Mouse (Mus musculus): ENCODE data around the gene Mpv17l2. TPM values are rescaled to one million over a fixed set of nuclear protein-coding genes. Genes with fewer than 3 reads are reported as not detected.

Gene Mpv17l2
- polyA plus RNA-seq, 1 experiment from 2014 or later, result 25.8 TPM

DNA sequence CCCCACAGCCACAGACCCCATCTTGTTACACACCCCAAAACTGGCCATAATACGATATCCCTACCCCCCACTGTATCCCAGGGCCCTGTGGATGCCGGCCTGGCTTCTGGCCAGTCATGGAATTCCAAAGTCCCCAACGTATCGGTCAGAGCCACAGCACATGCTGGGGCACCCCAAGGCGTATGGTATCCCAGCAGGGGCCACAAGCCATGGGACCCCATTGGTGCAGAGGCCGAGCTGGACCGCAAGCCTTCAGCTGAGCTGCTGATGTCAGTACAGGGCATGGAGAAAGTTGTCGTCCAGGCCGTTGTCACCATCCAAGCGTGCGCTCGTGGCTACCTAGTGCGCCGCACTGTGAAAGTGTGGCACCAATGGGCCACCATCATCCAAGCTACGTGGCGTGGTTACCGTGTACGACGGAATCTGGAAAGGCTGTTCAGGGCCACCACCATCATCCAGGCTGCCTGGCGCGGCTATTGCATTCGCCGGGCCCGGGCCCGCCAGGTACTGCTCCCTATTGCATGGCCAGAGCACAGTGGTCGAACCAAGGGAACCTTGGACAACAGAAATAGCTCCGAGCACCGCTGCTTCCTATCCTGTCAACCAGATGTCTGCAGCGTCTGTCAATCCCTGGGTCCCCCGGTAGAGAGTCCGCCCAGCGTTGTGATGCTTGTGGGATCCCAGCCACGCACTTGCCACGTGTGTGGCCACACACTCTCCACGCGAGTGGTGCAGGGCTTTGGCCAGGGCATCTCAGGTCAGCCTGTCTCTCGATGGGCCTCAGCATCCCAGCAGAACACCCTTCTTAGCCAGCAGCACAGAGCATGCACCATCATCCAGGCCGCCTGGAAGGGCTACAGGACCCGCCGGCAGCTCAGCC lies 44.0 kb downstream of the Mpv17l2 start:
- no peak for DNase-seq (ENCODE audit: low spot score)
- ATAC-seq (replicated peaks; ENCODE audit: insufficient number of reproducible peaks, low FRiP score, low TSS enrichment, low read depth), result no peak
- no peak overlapping the region; the same call in 1 of the 2 replicates for H3K4me2 ChIP-seq (ENCODE audit: low read depth, low read length)

GRCm38 (mm10) chr8:70715086-70715485 lies 45.7 kb downstream of the Mpv17l2 start:
- Histone ChIP-seq H3K27me3 (ENCODE audit: control insufficient read depth, insufficient read depth, low read length) (no peaks in the 10 kb centered on the region), H3K9ac (replicated peaks; ENCODE audit: low read length) (no peak overlapping the region), H3K4me3 (ENCODE audit: low read depth, low read length) (no peak overlapping the region), H3K4me1 (ENCODE audit: control insufficient read depth, insufficient read depth, low read length) (no peaks in the 10 kb centered on the region), H3K36me3 (replicated peaks; ENCODE audit: control insufficient read depth, insufficient read depth, low read depth, low read length) (no peaks in the 10 kb centered on the region), H3K4me2 (ENCODE audit: low read depth, low read length) (no peak overlapping the region), H3K27ac (replicated peaks; ENCODE audit: low read depth, low read length) (no peak overlapping the region), H3K9me3 (replicated peaks; ENCODE audit: control insufficient read depth, low read length) (no peaks in the 10 kb centered on the region)
- no peak for ATAC-seq (replicated peaks; ENCODE audit: insufficient number of reproducible peaks, low FRiP score, low TSS enrichment, low read depth)
- no peak for DNase-seq (ENCODE audit: low spot score)
- WGBS, result 66% methylated on average over 2 of the region's 2 CpGs

More for the DNA sequence above, 44.0 kb downstream of the Mpv17l2 start:
- no peak overlapping the region for H3K9ac ChIP-seq (replicated peaks; ENCODE audit: low read length)
- H3K9me3 ChIP-seq (replicated peaks; ENCODE audit: control insufficient read depth, low read length), result no peaks in the 10 kb centered on the region
- 83% methylated on average over 40 of the region's 40 CpGs for WGBS
- no peak overlapping the region for H3K27ac ChIP-seq (replicated peaks; ENCODE audit: low read depth, low read length)
- no peaks in the 10 kb centered on the region for H3K4me1 ChIP-seq (ENCODE audit: control insufficient read depth, insufficient read depth, low read length)
- no peak overlapping the region for H3K4me3 ChIP-seq (ENCODE audit: low read depth, low read length)
- no peaks in the 10 kb centered on the region for H3K36me3 ChIP-seq (replicated peaks; ENCODE audit: control insufficient read depth, insufficient read depth, low read depth, low read length)
- H3K27me3 ChIP-seq (ENCODE audit: control insufficient read depth, insufficient read depth, low read length), result no peaks in the 10 kb centered on the region

- ATAC-seq (replicated peaks; ENCODE audit: insufficient number of reproducible peaks, low FRiP score, low TSS enrichment, low read depth) (no peak), DNase-seq (ENCODE audit: low spot score) (no peak)
- no peaks in the 10 kb centered on the region for H3K36me3 ChIP-seq (replicated peaks; ENCODE audit: control insufficient read depth, insufficient read depth, low read depth, low read length)
- WGBS, result 77% methylated on average over 7 of the region's 7 CpGs
- H3K4me2 ChIP-seq (ENCODE audit: low read depth, low read length), result no peak overlapping the region
- H3K27me3 ChIP-seq (ENCODE audit: control insufficient read depth, insufficient read depth, low read length), result no peaks in the 10 kb centered on the region
- H3K27ac ChIP-seq (replicated peaks; ENCODE audit: low read depth, low read length), result no peak overlapping the region
- no peak overlapping the region for H3K9ac ChIP-seq (replicated peaks; ENCODE audit: low read length)
- no peaks in the 10 kb centered on the region for H3K9me3 ChIP-seq (replicated peaks; ENCODE audit: control insufficient read depth, low read length)
- no peak overlapping the region for H3K4me3 ChIP-seq (ENCODE audit: low read depth, low read length)
- no peaks in the 10 kb centered on the region for H3K4me1 ChIP-seq (ENCODE audit: control insufficient read depth, insufficient read depth, low read length)
Measured at GRCm38 (mm10) chr8:70713991-70714390, 46.8 kb downstream of the Mpv17l2 start.

- no peaks in the 10 kb centered on the region for H3K27me3 ChIP-seq (ENCODE audit: control insufficient read depth, insufficient read depth, low read length)
- H3K9me3 ChIP-seq (replicated peaks; ENCODE audit: control insufficient read depth, low read length), result no peaks in the 10 kb centered on the region
- H3K27ac ChIP-seq (replicated peaks; ENCODE audit: low read depth, low read length), result no peak overlapping the region
- no peaks in the 10 kb centered on the region for H3K36me3 ChIP-seq (replicated peaks; ENCODE audit: control insufficient read depth, insufficient read depth, low read depth, low read length)
- no peaks in the 10 kb centered on the region for H3K4me1 ChIP-seq (ENCODE audit: control insufficient read depth, insufficient read depth, low read length)
- no peak for DNase-seq (ENCODE audit: low spot score)
- H3K4me3 ChIP-seq (ENCODE audit: low read depth, low read length), result no peak overlapping the region
- no peak for ATAC-seq (replicated peaks; ENCODE audit: insufficient number of reproducible peaks, low FRiP score, low TSS enrichment, low read depth)
- H3K4me2 ChIP-seq (ENCODE audit: low read depth, low read length), result no peak overlapping the region
- no peak overlapping the region for H3K9ac ChIP-seq (replicated peaks; ENCODE audit: low read length)
- WGBS, result 86% methylated on average over 11 of the region's 11 CpGs
Measured at GRCm38 (mm10) chr8:70711041-70711440, 49.7 kb downstream of the Mpv17l2 start.

GRCm38 (mm10) chr8:70710296-70710695 lies 50.5 kb downstream of the Mpv17l2 start:
- Histone ChIP-seq H3K27ac (replicated peaks; ENCODE audit: low read depth, low read length) (no peak overlapping the region), H3K27me3 (ENCODE audit: control insufficient read depth, insufficient read depth, low read length) (no peaks in the 10 kb centered on the region), H3K9ac (replicated peaks; ENCODE audit: low read length) (no peak overlapping the region), H3K4me3 (ENCODE audit: low read depth, low read length) (no peak overlapping the region), H3K4me2 (ENCODE audit: low read depth, low read length) (no peak overlapping the region), H3K9me3 (replicated peaks; ENCODE audit: control insufficient read depth, low read length) (no peaks in the 10 kb centered on the region), H3K4me1 (ENCODE audit: control insufficient read depth, insufficient read depth, low read length) (no peaks in the 10 kb centered on the region), H3K36me3 (replicated peaks; ENCODE audit: control insufficient read depth, insufficient read depth, low read depth, low read length) (no peaks in the 10 kb centered on the region)
- WGBS, result 90% methylated on average over 1 of the region's 1 CpGs
- ATAC-seq (replicated peaks; ENCODE audit: insufficient number of reproducible peaks, low FRiP score, low TSS enrichment, low read depth) (no peak), DNase-seq (ENCODE audit: low spot score) (no peak)

DNA sequence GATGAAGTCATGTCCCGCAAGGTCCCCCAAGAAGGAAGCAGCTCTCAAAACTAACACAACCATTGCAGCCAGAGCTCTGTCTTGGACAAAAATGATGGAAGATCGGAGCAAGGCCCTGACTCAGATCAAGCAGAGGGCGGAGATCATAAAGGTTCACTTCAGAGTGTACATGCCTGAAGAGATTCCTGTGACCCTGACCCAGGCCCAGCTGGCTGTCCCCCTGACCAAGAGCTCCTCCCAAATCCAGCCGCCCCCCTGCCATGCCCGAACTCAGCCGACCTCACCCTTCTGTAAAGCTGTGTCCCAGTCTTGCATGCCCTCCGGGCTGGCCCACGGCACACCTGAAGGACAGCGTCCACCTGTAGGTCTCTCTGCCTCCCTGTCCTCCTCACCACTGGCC lies 51.0 kb downstream of the Mpv17l2 start:
- Histone ChIP-seq H3K9ac (replicated peaks; ENCODE audit: low read length) (no peak overlapping the region), H3K36me3 (replicated peaks; ENCODE audit: control insufficient read depth, insufficient read depth, low read depth, low read length) (no peaks in the 10 kb centered on the region), H3K27me3 (ENCODE audit: control insufficient read depth, insufficient read depth, low read length) (no peaks in the 10 kb centered on the region), H3K27ac (replicated peaks; ENCODE audit: low read depth, low read length) (no peak overlapping the region), H3K9me3 (replicated peaks; ENCODE audit: control insufficient read depth, low read length) (no peaks in the 10 kb centered on the region), H3K4me3 (ENCODE audit: low read depth, low read length) (no peak overlapping the region), H3K4me1 (ENCODE audit: control insufficient read depth, insufficient read depth, low read length) (no peaks in the 10 kb centered on the region), H3K4me2 (ENCODE audit: low read depth, low read length) (no peak overlapping the region)
- 89% methylated on average over 9 of the region's 9 CpGs for WGBS
- DNase-seq (ENCODE audit: low spot score), result no peak
- ATAC-seq (replicated peaks; ENCODE audit: insufficient number of reproducible peaks, low FRiP score, low TSS enrichment, low read depth), result no peak

Small RNA genes lying within 50 kb of the gene (microRNA-seq; reads per million reads assigned to microRNA genes)
- gene Mir7240 (ENCODE audit: borderline number of aligned reads), result not detected

Other genes with a start within 250 kb of the Mpv17l2 start
- gene Fkbp8, start 233.2 kb downstream of the Mpv17l2 start, polyA plus RNA-seq (2014; fragmentation: Nextera tagmentation; extraction: Ambion mirVana), result 175 and 196 TPM in 2 replicates
- 47.4 and 49.9 TPM in 2 replicates for gene Kxd1, start 233.0 kb downstream of the Mpv17l2 start, polyA plus RNA-seq (2014; fragmentation: Nextera tagmentation; extraction: Ambion mirVana)
- 15.3 and 16.1 TPM in 2 replicates for gene Ell, start 221.5 kb downstream of the Mpv17l2 start, polyA plus RNA-seq (2014; fragmentation: Nextera tagmentation; extraction: Ambion mirVana)
- gene Isyna1, start 166.6 kb downstream of the Mpv17l2 start, polyA plus RNA-seq (2014; fragmentation: Nextera tagmentation; extraction: Ambion mirVana), result 79.0 and 87.9 TPM in 2 replicates
- 108 and 123 TPM in 2 replicates for gene Ssbp4, start 152.1 kb downstream of the Mpv17l2 start, polyA plus RNA-seq (2014; fragmentation: Nextera tagmentation; extraction: Ambion mirVana)
- gene Lrrc25, start 144.8 kb downstream of the Mpv17l2 start, polyA plus RNA-seq (2014; fragmentation: Nextera tagmentation; extraction: Ambion mirVana), result 0.32 and 0.98 TPM in 2 replicates
- 0.20 TPM in 1 of 2 replicates, not detected in the other for gene Gdf15, start 128.5 kb downstream of the Mpv17l2 start, polyA plus RNA-seq (2014; fragmentation: Nextera tagmentation; extraction: Ambion mirVana)
- 59.8 and 71.3 TPM in 2 replicates for gene Pgpep1, start 100.6 kb downstream of the Mpv17l2 start, polyA plus RNA-seq (2014; fragmentation: Nextera tagmentation; extraction: Ambion mirVana)
- 323 and 334 TPM in 2 replicates for gene Lsm4, start 87.7 kb downstream of the Mpv17l2 start, polyA plus RNA-seq (2014; fragmentation: Nextera tagmentation; extraction: Ambion mirVana)
- 94.2 and 104 TPM in 2 replicates for gene Jund, start 62.0 kb downstream of the Mpv17l2 start, polyA plus RNA-seq (2014; fragmentation: Nextera tagmentation; extraction: Ambion mirVana)
- not detected in 2 replicates for gene Iqcn, start 57.5 kb downstream of the Mpv17l2 start, polyA plus RNA-seq (2014; fragmentation: Nextera tagmentation; extraction: Ambion mirVana)
- not detected in 2 replicates for gene Gm3336, start 42.4 kb downstream of the Mpv17l2 start, polyA plus RNA-seq (2014; fragmentation: Nextera tagmentation; extraction: Ambion mirVana)
- 0.06 and 0.20 TPM in 2 replicates for gene Pde4c, start 37.2 kb downstream of the Mpv17l2 start, polyA plus RNA-seq (2014; fragmentation: Nextera tagmentation; extraction: Ambion mirVana)
- gene Rab3a, start 6.3 kb downstream of the Mpv17l2 start, polyA plus RNA-seq (2014; fragmentation: Nextera tagmentation; extraction: Ambion mirVana), result 24.8 and 31.6 TPM in 2 replicates
- gene Pik3r2, start 15.8 kb upstream of the Mpv17l2 start, polyA plus RNA-seq (2014; fragmentation: Nextera tagmentation; extraction: Ambion mirVana), result 30.1 and 33.4 TPM in 2 replicates
- gene Mast3, start 44.1 kb upstream of the Mpv17l2 start, polyA plus RNA-seq (2014; fragmentation: Nextera tagmentation; extraction: Ambion mirVana), result 8.3 and 9.7 TPM in 2 replicates
- gene Il12rb1, start 47.5 kb upstream of the Mpv17l2 start, polyA plus RNA-seq (2014; fragmentation: Nextera tagmentation; extraction: Ambion mirVana), result 0.10 TPM in 1 of 2 replicates, not detected in the other
- gene Arrdc2, start 78.8 kb upstream of the Mpv17l2 start, polyA plus RNA-seq (2014; fragmentation: Nextera tagmentation; extraction: Ambion mirVana), result 5.1 and 5.3 TPM in 2 replicates
- gene Kcnn1, start 102.3 kb upstream of the Mpv17l2 start, polyA plus RNA-seq (2014; fragmentation: Nextera tagmentation; extraction: Ambion mirVana), result 2.9 and 4.0 TPM in 2 replicates
- 149 and 150 TPM in 2 replicates for gene Ccdc124, start 113.0 kb upstream of the Mpv17l2 start, polyA plus RNA-seq (2014; fragmentation: Nextera tagmentation; extraction: Ambion mirVana)
- 0.27 and 0.43 TPM in 2 replicates for gene Slc5a5, start 131.8 kb upstream of the Mpv17l2 start, polyA plus RNA-seq (2014; fragmentation: Nextera tagmentation; extraction: Ambion mirVana)
- 3,270 and 3,568 TPM in 2 replicates for gene Rpl18a, start 136.5 kb upstream of the Mpv17l2 start, polyA plus RNA-seq (2014; fragmentation: Nextera tagmentation; extraction: Ambion mirVana)
- 24.9 and 32.5 TPM in 2 replicates for gene Map1s, start 145.0 kb upstream of the Mpv17l2 start, polyA plus RNA-seq (2014; fragmentation: Nextera tagmentation; extraction: Ambion mirVana)

Measured in embryonic facial prominence, embryonic 11.5 days (tissue).